Mouse (Mus musculus): Measurements from ENCODE around the gene Espn. TPM values are rescaled to one million over a fixed set of nuclear protein-coding genes. Genes with fewer than 3 reads are reported as not detected.

Gene Espn
- total RNA-seq, 2 experiments from 2014 or later = 0.27 to 0.43 TPM

DNA sequence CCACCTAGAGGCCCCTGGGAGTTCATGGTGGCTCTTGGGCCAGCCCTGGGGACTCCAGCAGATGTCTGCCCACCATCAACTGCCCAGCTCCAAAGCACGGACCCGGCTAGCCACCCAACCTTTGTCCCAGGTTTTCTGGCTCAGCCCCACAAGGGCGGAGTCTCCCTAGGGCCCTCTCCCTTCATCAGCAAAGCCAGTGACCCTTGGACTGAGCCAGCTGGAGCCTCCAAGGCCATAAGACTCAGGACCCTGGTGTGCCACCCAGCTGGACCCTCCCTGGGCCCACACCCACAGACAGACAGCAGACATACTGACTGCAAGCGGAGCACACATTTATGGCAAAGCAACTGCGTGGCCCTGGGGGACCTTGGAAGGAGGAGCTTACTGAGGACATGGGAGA lies 23.4 kb downstream of the Espn start:
- no peak for DNase-seq
- intact Hi-C loops (cut with DNase I) = no loop called here

DNA sequence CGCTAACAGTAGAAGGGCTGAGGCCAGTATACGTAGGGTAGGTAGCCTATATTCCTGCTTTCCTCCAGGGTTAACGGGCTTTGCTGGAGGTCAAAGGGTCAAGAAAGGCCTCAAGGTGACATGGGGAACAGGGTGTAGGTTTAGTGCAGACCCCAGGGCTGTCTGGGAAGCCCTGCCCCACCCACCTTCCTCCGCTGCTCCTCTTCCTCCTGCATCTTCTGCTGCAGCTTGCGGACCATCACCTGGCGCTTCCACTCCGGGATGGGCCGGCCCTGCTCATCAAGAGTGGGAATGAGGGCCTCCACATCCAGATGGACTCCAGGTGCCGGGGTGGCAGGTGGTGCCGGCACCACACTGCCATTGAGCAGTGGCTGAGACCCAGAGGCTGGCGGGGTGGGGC lies 24.3 kb downstream of the Espn start:
- no peak for DNase-seq
- intact Hi-C loops (cut with DNase I) = no loop called here

DNA sequence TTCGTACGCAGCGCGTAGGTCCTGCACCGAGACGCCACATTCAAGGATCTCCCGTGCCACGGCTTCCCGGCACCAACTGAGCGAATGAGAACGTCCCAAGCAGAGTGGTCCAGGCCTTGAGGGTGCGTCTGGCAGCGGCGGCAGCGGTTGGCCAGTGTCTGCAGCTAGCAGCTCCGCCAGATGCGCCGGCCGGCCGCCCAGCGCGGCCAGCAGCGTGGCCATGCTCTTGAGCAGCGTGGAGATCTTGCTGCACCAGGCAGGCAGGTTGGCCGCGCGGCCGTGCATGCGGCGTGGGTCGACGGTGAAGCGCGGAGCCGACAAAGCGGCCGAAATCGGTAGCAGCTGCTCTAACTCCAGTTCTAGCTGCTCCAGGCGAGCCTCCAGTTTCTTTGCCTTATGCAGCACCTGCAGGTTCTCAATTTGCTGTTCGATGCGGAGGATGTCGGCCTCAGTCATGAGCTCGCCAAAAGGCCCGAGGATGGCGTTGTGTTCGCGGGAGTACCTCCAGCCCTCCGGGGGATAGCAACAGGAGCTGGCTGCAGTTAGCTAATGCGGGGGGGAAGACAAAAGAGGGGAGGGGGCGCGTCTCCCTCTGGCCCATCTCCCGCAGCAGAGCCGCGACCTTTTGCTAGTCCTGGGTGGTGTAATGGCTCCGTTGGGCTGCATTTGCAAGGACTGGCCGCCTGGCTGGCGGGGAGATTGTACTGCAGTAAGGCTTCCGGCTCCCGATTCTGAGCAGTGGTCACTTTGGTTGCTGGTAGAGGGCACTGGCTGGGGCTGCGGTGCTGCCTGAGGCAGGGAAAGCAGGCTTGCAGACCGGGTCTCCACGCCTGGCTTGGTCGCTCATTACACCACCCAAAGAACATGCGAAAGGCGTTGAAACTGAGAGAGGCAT lies 25.9 kb downstream of the Espn start:
- no peak for DNase-seq

GRCm38 (mm10) chr4:152125161-152126025 lies 26.8 kb downstream of the Espn start:
- peak; percentile 59 to 60 for DNase-seq

More for the DNA sequence above, 25.9 kb downstream of the Espn start:
- intact Hi-C loops (cut with DNase I) = no loop called here

DNA sequence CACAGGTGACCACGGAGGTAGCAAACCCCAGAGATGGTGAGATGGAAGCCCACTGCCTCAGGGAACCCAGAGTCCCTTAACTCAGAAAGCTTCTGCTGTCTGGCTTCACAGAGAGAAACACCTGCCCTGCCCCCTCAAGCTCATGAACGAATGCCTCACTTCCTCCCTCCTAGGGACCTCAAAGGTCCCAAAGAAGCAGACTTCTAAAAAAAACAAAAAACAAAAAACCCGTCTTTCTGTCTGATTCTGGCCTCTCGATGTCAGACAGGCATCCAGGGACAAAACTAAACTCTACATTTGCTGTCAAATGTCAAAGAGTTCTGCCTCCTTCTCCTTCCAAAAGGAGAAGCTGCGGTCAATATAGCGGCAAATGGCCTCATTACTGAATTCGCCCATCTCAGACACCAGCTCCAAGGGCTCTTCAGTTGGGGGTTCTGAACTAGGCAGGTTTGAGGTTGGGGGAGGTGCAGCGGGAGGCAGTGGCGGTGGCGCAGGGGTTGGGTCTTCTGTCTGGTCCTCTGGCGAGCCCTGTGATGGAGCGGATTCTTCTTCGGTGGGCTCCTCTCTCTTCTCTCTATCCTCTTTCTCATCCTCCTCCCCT lies 27.7 kb downstream of the Espn start:
- no peak for DNase-seq
- intact Hi-C loops (cut with DNase I) = no loop called here

More at GRCm38 (mm10) chr4:152125161-152126025, 26.8 kb downstream of the Espn start:
- intact Hi-C loops (cut with DNase I) = no loop called here

- intact Hi-C loops (cut with DNase I) = no loop called here
- DNase-seq = no peak
Observed at GRCm38 (mm10) chr4:152121183-152121505, 31.0 kb downstream of the Espn start.

DNA sequence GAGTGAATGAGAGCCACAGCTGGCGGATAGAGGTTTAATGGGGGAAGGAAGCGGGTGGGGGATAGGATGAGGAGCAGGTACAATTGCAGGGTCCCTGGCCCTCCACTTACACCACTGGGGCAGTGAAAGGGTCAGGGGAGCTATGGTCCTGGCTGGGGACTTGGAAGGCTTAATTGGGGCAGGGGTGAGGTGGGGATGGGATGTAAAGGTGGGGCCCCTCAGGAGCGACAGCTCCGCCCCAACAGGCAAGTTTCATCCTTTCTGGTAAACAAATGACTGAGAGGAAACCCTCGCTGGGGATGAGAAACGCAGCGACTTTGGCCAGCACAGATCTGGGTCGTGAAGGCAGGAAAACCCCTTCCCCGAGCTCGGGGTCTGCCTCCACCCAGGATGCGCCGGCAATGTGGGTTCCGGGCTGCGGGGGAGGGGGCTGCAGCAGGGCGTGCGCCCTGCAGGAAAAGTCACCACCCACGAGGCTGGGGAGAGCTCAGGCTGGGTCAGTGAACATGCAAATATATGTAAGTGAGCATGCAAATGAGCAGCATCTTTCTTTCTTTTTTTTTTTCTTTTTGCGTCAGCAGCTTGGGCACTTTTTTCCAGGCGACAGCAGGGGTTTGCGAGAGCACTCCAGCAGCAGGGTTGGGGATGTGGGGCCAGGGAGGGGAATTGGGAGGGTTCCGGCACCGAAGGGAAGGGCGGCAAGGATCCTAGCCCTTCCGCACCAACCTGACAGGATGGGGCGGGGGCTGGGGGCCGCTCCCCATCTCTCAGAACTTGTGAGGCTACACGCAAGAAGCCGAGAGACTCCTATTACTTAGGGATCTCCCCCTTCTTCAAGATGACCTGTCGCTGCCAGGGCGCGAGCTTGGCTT lies 31.6 kb downstream of the Espn start:
- intact Hi-C loops (cut with DNase I) = no loop called here

DNA sequence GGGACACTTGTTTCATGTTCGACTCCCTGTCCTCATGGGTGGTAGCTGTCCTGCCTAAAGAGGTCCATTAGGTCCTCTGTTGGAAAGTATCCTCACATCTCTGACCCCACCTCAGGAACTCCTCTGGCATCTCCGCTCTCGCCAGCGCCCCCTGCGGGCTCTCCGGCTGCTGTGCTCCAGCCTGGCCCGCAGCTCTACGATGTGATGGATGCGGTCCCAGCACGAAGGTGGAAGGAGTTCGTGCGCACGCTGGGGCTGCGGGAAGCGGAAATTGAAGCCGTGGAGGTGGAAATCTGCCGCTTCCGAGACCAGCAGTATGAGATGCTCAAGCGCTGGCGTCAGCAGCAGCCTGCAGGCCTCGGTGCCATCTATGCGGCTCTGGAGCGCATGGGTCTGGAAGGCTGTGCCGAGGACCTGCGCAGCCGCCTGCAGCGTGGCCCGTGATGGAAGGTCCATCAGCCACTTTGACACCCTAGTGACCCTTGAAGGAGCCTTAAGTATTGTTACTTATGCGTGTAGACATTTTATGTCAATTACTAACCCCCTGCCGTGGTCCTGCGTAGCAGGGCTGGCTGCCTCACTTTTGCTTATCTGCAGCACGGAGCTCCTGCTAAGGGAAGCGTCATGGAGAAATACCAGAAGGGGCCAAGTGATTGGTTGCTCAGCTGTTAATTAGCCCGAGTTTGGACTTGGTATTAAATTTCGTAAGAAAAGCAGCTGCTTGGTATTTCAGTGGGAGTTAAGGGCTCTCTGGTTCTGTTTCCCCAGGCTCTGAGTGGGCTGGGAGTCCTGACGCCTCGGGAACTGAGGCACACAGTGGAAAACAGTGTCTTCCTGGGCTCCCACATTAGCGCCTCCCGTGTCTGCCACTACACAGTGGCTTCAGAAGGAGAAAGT lies 32.5 kb downstream of the Espn start:
- DNase-seq = no peak
- intact Hi-C loops (cut with DNase I) = no loop called here

More for the DNA sequence above, 31.6 kb downstream of the Espn start:
- DNase-seq = no peak

DNA sequence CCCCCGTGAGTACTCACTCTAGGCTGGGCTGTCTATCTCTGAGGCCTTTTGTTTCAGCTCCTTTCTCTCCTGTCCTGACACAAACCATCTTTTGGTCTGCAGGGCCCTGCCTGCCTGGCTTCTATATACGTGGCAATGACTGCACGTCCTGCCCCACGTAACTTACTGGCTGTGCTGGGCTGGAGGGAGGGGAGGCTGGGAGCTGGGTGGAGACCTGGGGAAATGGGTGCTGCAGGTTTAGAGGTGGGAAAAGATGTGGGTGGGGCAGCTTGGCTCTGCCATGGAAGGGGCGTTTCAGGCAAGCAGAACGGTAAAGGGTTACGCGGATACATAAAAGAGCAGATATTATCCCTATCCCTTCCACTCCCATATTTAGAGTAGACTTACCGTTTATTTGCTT lies 34.6 kb downstream of the Espn start:
- DNase-seq = no peak
- intact Hi-C loops (cut with DNase I) = no loop called here

- intact Hi-C loops (cut with DNase I) = no loop called here
- no peak for DNase-seq
Observed at GRCm38 (mm10) chr4:152115921-152116612, 36.1 kb downstream of the Espn start, which contains the start of gene Tnfrsf25. Gene Tnfrsf25 (plus strand): TSS chr4:152115934.

- no peak for DNase-seq
- intact Hi-C loops (cut with DNase I) = no loop called here
Observed at GRCm38 (mm10) chr4:152114080-152114479, 38.1 kb downstream of the Espn start.

- no peak for DNase-seq
- intact Hi-C loops (cut with DNase I) = no loop called here
Observed at GRCm38 (mm10) chr4:152112329-152112728, 39.8 kb downstream of the Espn start.

DNA sequence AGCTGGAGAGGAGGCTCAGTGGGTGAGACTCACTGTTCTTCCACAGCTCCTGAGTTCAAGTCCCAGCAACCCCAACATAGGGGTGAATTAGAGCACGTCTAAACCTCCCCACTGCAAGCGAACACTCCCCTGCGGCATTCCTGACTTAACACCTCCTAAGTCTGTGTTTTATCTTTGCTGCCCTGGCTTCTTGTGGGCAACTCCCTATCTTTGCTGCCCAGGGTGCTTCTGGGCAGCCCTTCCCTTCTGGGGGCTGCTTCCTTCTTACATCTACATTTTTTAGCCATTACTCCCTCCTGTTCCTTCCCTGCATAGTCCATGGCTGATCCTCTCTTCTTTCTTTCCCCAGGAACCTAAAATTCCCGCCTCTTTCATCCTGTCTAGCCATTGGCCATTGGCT lies 41.5 kb downstream of the Espn start:
- no peak for DNase-seq
- intact Hi-C loops (cut with DNase I) = no loop called here

DNA sequence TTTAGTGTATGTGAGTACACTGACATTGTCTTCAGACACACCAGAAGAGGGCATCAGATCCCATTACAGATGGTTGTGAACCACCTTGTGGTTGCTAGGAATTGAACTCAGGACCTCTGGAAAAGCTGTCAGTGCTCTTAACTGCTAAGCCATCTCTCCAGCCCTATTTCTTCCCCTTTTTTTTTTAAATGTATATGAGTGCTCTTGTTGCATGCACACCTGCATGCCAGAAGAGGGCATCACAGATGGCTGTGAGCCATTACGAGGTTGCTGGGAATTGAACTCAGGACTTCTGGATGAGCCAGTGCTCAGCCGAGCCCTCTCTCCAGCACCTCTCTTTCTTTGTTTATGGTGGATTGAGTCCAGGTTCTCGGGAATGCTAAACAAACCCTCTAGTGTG lies 42.7 kb downstream of the Espn start:
- intact Hi-C loops (cut with DNase I) = no loop called here

DNA sequence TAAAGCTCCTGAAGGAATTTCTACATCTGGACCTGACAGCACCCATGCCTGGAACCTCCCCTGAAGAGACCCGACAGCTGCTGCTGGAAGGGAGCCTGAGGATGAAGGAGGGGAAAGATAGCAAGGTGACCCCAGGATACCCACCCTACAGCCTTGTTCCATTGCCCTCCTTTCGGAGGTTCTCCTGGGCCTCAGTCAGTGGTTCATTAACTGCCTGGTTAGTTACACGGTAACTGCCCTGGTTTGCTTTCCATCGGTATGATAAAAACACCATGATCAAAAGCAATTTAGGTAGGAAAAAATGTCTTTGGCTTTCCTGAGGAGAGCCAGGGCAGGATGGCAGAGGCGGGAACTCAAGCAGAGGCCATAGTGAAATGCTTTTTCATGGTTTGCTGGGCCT lies 43.5 kb downstream of the Espn start:
- no peak for DNase-seq
- intact Hi-C loops (cut with DNase I) = no loop called here

More for the DNA sequence above, 42.7 kb downstream of the Espn start:
- no peak for DNase-seq

- intact Hi-C loops (cut with DNase I) = no loop called here
- no peak for DNase-seq
Observed at GRCm38 (mm10) chr4:152107971-152108509, 44.1 kb downstream of the Espn start.

DNA sequence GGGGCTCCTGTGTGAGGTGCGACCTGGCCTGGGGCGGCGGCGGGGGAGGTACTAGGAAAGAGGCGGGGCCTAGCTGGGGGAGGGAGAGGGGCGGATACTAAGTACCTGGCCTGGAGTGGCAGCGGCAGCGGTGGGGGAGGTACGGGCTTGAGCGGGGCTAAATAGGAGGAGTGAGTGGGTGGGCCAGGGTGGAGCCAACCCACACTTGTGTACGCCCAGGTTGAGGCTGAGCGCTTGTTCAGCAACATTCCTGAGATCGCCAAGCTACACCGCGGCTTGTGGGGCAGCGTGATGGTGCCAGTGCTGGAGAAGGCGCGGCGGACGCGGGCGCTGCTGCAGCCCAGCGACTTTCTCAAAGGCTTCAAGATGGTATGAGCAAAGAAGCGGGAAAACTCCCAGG lies 44.7 kb downstream of the Espn start:
- intact Hi-C loops (cut with DNase I) = no loop called here
- DNase-seq = no peak

GRCm38 (mm10) chr4:152106746-152107145 lies 45.4 kb downstream of the Espn start:
- no peak for DNase-seq
- intact Hi-C loops (cut with DNase I) = no loop called here

All from gastrocnemius, postnatal 36 days (tissue).